Mouse (Mus musculus): ENCODE measurements around the gene Pcsk2. TPM values are rescaled to one million over a fixed set of nuclear protein-coding genes. Genes with fewer than 3 reads are reported as not detected.

The Pcsk2 gene
- 100 to 1,000 TPM; 268 to 275 TPM for total RNA-seq (2021)

DNA sequence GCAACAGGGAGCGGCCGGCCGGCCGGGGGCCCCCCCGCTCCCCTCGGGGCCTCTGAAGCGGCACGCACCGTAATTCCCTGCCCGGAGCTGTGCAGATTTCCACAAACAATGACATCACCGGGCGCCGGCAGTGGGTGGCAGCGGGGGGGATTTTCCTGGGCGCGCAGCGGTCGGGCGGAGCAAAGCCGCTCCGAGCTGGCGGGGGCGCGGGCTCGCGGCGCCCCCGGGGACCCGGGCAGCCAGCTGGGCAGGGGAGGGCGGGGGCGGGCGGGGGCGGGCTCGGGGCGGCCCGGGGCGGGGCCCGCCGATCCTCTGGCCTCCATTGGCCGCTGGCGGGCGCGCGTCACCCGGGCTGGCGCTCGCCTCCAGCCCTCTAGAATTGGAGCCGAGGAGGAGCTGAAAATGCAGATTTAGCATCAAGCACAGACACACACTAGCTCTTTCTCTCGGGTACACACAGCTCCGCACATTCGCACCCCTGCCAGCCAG, at the start of gene Pcsk2:
Gene Pcsk2, plus strand, starts transcription at position 399 of the 489 bp plus-strand sequence.
- intact Hi-C loops (cut with DNase I) = loop anchor here (1.0 to 5.0 kb wide), 8 partner anchors 76 to 429 kb away; no protein-coding TSS in a partner anchor
- DNase-seq (ENCODE audit: low spot score in 2 of 2) = peak; percentile 85 to 95

GRCm38 (mm10) chr2:143500845-143501244, 45.1 kb upstream of the Pcsk2 start:
- intact Hi-C loops (cut with DNase I) = no loop called here
- no peak for DNase-seq (ENCODE audit: low spot score in 2 of 2)

DNA sequence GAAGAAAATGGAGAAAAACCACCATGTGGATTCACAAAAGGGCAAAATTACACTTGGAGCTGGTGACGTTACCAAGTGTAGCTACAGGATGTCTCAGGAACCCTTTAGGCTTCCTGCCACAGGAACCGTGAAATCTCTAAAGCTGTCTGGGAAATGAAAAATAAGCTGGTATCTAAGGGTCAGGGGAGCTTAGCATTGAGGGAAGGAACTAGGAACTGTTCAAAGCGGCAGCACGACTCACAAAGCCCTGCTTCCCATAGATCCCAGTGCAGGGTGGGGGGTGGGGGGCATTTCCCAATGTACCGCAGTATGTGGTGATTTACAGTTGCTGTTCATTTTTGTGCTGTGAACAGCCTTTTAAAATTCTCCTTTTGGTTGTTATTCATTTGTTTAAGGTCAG, 44.2 kb upstream of the Pcsk2 start:
- intact Hi-C loops (cut with DNase I) = no loop called here
- no peak for DNase-seq (ENCODE audit: low spot score in 2 of 2)

DNA sequence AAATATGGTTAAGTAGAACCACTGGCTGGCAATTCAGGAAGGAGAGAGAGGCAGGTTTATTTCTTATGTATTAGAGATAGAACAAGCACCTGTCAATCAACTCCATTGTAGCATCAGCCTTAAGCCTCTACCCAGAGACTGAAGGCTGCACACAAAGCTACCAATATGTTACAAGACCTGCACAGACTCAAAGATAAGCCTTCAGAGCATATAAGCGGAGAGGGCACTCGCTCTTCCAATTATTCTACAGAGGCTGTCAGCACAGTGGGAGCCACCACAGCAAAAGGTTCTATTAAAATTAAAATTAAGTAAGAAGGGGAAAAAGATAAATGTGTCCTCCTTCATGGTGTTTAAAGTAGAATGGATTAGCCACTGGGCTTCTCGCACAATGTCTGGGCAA, 43.8 kb upstream of the Pcsk2 start:
- intact Hi-C loops (cut with DNase I) = no loop called here
- DNase-seq (ENCODE audit: low spot score in 2 of 2) = no peak

DNA sequence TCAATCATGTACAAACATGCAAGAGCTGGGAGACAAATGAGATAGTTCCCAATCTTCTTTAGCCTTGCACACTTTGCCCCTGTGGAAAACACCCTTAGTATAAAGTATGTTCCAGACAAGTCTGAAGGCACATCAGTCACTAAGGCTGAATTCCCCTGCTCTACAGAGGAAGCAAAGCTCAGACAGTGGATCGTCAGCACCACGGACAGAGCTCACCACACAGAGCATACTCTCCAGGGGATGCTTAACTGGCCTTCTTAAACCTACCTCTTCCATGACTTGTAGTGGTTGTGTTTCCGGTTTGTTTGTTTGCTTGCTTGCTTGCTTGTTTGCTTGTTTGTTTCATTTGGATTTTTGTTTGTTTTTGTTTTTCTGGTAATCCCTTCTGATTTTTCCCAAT, 9.5 kb upstream of the Pcsk2 start:
- no peak for DNase-seq (ENCODE audit: low spot score in 2 of 2)
- intact Hi-C loops (cut with DNase I) = no loop called here

- intact Hi-C loops (cut with DNase I) = loop anchor here (2.0 to 5.0 kb wide), 7 partner anchors 77 to 428 kb away; no protein-coding TSS in a partner anchor
- peak in 1 of 2 experiments; percentile 31 for DNase-seq (ENCODE audit: low spot score in 2 of 2)
These were observed 631 bp upstream of the Pcsk2 start for GRCm38 (mm10) chr2:143545299-143545751.

GRCm38 (mm10) chr2:143546412-143547211, 656 bp downstream of the Pcsk2 start:
- peak in 1 of 2 experiments; percentile 44 for DNase-seq (ENCODE audit: low spot score in 2 of 2)
- intact Hi-C loops (cut with DNase I) = loop anchor here (1.0 to 5.0 kb wide), 7 partner anchors 76 to 429 kb away; no protein-coding TSS in a partner anchor

GRCm38 (mm10) chr2:143547251-143548090, 1.5 kb downstream of the Pcsk2 start:
- intact Hi-C loops (cut with DNase I) = loop anchor here (5.0 kb wide), 6 partner anchors 75 to 430 kb away; no protein-coding TSS in a partner anchor
- peak; percentile 60 to 81 for DNase-seq (ENCODE audit: low spot score in 2 of 2)

- intact Hi-C loops (cut with DNase I) = no loop called here
- DNase-seq (ENCODE audit: low spot score in 2 of 2) = no peak
These were observed 14.4 kb downstream of the Pcsk2 start for GRCm38 (mm10) chr2:143560384-143560783.

- DNase-seq (ENCODE audit: low spot score in 2 of 2) = no peak
- intact Hi-C loops (cut with DNase I) = no loop called here
These were observed 19.1 kb downstream of the Pcsk2 start for GRCm38 (mm10) chr2:143565062-143565461.

DNA sequence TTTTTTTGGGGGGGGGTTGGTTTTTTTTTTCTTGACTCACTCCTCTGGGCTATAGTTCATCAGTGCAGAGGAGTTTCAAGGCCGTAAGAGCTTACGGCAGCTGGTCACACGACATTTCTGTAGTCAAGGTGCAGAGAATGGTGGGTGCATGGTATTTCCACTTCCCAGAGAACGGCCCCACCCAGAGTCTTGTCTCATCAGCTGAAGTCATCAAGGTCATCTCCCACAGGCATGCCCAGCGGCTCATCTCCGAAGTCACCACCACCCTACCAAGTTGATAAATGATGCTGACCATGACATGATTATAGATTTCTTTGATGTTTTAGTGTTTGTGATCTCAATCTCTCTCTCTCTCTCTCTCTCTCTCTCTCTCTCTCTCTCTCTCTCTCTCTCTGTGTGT, 20.0 kb downstream of the Pcsk2 start:
- intact Hi-C loops (cut with DNase I) = no loop called here
- DNase-seq (ENCODE audit: low spot score in 2 of 2) = no peak

- intact Hi-C loops (cut with DNase I) = no loop called here
- no peak for DNase-seq (ENCODE audit: low spot score in 2 of 2)
These were observed 39.4 kb downstream of the Pcsk2 start for GRCm38 (mm10) chr2:143585341-143585740.

- intact Hi-C loops (cut with DNase I) = no loop called here
- DNase-seq (ENCODE audit: low spot score in 2 of 2) = no peak
These were observed 44.4 kb downstream of the Pcsk2 start for GRCm38 (mm10) chr2:143590398-143590797.

DNA sequence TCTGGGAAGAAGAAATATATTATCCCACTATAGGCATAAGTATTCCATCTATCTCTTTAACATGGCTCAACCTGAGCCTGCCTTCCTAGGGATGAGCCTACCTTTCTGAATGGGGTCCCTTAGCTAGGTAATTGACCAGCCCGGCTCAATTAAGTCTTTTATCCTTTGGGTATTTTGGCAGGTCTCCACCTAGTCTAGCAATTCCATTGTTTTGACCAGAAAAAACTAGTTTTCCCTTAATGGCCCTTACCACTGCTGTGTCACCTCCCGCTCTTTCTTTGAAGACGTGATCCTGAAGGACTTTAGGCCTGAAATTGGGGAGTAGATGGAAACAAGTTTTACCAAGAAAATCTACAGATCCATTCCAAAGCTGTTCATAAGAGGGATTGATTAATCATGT, 57.1 kb downstream of the Pcsk2 start:
- intact Hi-C loops (cut with DNase I) = no loop called here
- DNase-seq (ENCODE audit: low spot score in 2 of 2) = no peak

- intact Hi-C loops (cut with DNase I) = no loop called here
- DNase-seq (ENCODE audit: low spot score in 2 of 2) = no peak
These were observed 58.0 kb downstream of the Pcsk2 start for GRCm38 (mm10) chr2:143603871-143604512.

DNA sequence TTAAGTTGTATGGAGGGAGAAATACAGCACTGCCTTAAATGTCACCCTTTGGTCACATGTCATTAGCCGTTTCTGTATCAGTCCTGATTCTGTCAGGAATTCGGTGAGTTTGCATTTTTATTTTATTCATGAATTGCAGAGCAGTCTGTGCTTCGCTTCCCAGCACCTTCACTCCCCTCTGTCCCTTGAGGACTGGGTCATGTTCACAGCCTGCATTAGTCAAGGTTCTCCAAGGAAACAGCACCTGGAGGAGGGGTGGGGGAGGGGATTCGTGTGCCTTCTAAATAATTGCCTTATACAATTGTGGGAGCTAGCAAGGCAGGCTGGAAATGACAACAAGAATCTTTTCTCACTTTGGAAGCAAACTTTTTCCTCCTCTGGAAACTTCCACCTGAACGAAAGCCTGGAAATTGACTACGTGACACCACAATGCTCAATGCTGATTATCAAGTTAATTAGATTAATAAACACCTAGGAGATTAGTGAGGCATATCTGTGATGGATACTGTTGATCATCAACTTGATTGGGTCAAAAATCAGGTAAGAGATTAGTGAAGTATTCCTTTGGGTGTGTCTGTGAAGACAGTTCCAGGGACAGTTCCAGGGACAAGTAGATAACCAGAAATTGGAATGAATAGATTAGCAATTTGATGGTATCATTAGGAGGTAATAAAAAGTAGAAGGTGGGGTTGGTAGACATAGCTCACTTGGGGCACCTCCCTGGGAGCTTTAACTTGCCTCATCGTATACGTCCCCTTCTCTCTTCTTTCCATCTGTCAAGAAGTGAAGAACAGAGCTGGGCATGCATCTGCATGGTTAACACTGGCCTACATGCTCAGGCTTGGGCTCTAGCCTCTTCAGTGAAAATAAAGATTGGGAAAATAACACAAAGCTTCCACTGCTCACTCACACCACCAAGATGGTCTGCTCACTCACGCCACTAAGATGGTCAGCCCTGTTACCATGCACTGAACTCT, 64.7 kb downstream of the Pcsk2 start:
- intact Hi-C loops (cut with DNase I) = no loop called here
- no peak for DNase-seq (ENCODE audit: low spot score in 2 of 2)

DNA sequence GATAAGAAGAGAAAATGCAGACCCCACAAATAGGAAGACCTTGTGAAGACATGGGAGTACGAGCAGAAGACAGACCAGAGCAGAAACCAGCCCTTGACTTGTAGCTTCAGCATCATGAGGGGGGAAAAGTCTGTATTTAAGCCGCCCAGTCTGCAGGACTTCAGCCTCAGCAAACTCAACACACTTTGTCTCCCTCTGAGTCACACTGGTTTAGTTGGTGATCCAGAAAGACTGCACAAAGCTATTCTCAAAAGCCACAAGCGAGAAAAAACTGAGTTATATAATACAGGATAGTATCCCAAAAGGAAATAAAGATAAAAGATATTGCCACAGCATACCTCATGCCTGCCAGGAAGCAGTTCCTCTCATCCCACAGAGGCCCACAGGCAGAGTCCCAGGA, 67.5 kb downstream of the Pcsk2 start:
- DNase-seq (ENCODE audit: low spot score in 2 of 2) = no peak
- intact Hi-C loops (cut with DNase I) = no loop called here

DNA sequence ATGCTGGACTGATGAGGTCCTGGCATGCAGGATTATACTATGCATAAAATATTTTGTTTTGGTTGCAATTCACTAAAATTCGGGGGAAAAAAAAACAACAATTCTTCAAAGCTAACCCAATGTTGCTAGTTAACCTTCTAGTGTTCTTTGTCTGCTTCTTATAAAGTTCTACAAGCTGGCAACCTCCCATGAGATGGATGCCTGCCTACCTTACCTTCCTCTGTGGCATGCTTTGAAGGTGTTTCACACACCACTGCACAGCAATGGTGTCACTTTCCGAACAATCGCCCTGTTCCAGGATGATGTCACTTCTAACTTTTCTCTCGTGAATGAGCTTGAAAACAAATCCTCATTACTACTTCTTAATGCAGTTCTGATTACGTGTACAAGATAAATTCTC, 68.8 kb downstream of the Pcsk2 start:
- no peak for DNase-seq (ENCODE audit: low spot score in 2 of 2)

GRCm38 (mm10) chr2:143620916-143621315, 75.0 kb downstream of the Pcsk2 start:
- intact Hi-C loops (cut with DNase I) = loop anchor here (5.0 kb wide), 1 partner anchor 74 kb away; the partner anchor contains the start of gene Pcsk2
- no peak for DNase-seq (ENCODE audit: low spot score in 2 of 2)

More for the DNA sequence above, 68.8 kb downstream of the Pcsk2 start:
- intact Hi-C loops (cut with DNase I) = no loop called here

Data from left cerebral cortex, postnatal 25 days (tissue).